Mouse (Mus musculus): ENCODE data around the gene Stxbp1. TPM values are rescaled to one million over a fixed set of nuclear protein-coding genes. Genes with fewer than 3 reads are reported as not detected.

The Stxbp1 gene
- polyA plus RNA-seq, 1 experiment from 2014 or later = 19.3 TPM

GRCm38 (mm10) chr2:32816497-32816896 is 30.5 kb downstream of the Stxbp1 start:
- Histone ChIP-seq H3K4me1 (peaks cover 3% of the 10 kb centered on the region; the same call in 1 of the 2 replicates), H3K4me3 (replicated peaks) (no peak overlapping the region)

GRCm38 (mm10) chr2:32811959-32812358 is 35.1 kb downstream of the Stxbp1 start:
- no peak for ATAC-seq (replicated peaks; ENCODE audit: low FRiP score)
- Histone ChIP-seq H3K4me1 (peaks cover 7% of the 10 kb centered on the region; the same call in 1 of the 2 replicates), H3K9me3 (replicated peaks) (no peaks in the 10 kb centered on the region), H3K36me3 (peaks cover 38% of the 10 kb centered on the region), H3K27me3 (no peaks in the 10 kb centered on the region), H3K27ac (no peak overlapping the region), H3K4me2 (no peak overlapping the region), H3K9ac (no peak overlapping the region), H3K4me3 (replicated peaks) (no peak overlapping the region)
- 79% methylated on average over 8 of the region's 8 CpGs for WGBS

More at GRCm38 (mm10) chr2:32816497-32816896, 30.5 kb downstream of the Stxbp1 start:
- Histone ChIP-seq H3K36me3 (peaks cover 11% of the 10 kb centered on the region; the same call in 1 of the 2 replicates), H3K9me3 (replicated peaks) (no peaks in the 10 kb centered on the region), H3K27me3 (no peaks in the 10 kb centered on the region), H3K9ac (no peak overlapping the region), H3K4me2 (no peak overlapping the region), H3K27ac (no peak overlapping the region)
- no peak for ATAC-seq (replicated peaks; ENCODE audit: low FRiP score)
- 88% methylated on average over 2 of the region's 2 CpGs for WGBS

GRCm38 (mm10) chr2:32808816-32809566 is 38.1 kb downstream of the Stxbp1 start:
- Histone ChIP-seq H3K4me1 (0 out of 2 replicates have a peak, but pooled peaks cover 7% of the 10 kb centered on the region), H3K36me3 (peaks cover 39% of the 10 kb centered on the region), H3K27ac (no peak overlapping the region), H3K9ac (no peak overlapping the region), H3K4me2 (no peak overlapping the region), H3K4me3 (replicated peaks) (no peak overlapping the region), H3K9me3 (replicated peaks) (no peaks in the 10 kb centered on the region), H3K27me3 (no peaks in the 10 kb centered on the region)
- WGBS = 86% methylated on average over 14 of the region's 14 CpGs
- ATAC-seq (replicated peaks; ENCODE audit: low FRiP score) = 0 out of 2 replicates have a peak, but pooled peaks have one; percentile 18

- WGBS = 55% methylated on average over 10 of the region's 10 CpGs
- no peak overlapping the region for H3K4me3 ChIP-seq (replicated peaks)
These were observed 48.6 kb downstream of the Stxbp1 start for GRCm38 (mm10) chr2:32798251-32798962.

GRCm38 (mm10) chr2:32795748-32796418 is 51.2 kb downstream of the Stxbp1 start:
- ATAC-seq (replicated peaks; ENCODE audit: low FRiP score) = no peak
- WGBS = 86% methylated on average over 13 of the region's 13 CpGs
- Histone ChIP-seq H3K4me3 (replicated peaks) (no peak overlapping the region), H3K27ac (no peak overlapping the region), H3K9ac (no peak overlapping the region), H3K36me3 (peaks cover 43% of the 10 kb centered on the region), H3K4me2 (no peak overlapping the region), H3K4me1 (no peaks in the 10 kb centered on the region), H3K27me3 (no peaks in the 10 kb centered on the region), H3K9me3 (replicated peaks) (no peaks in the 10 kb centered on the region)

More at GRCm38 (mm10) chr2:32798251-32798962, 48.6 kb downstream of the Stxbp1 start:
- H3K36me3 ChIP-seq = peaks cover 60% of the 10 kb centered on the region
- H3K9ac ChIP-seq = no peak overlapping the region
- H3K27ac ChIP-seq = no peak overlapping the region
- H3K4me2 ChIP-seq = no peak overlapping the region
- no peaks in the 10 kb centered on the region for H3K27me3 ChIP-seq
- H3K4me1 ChIP-seq = no peaks in the 10 kb centered on the region
- H3K9me3 ChIP-seq (replicated peaks) = no peaks in the 10 kb centered on the region
- no peak for ATAC-seq (replicated peaks; ENCODE audit: low FRiP score)

- Histone ChIP-seq H3K4me3 (replicated peaks) (no peak overlapping the region), H3K4me1 (no peaks in the 10 kb centered on the region), H3K27ac (no peak overlapping the region), H3K9me3 (replicated peaks) (no peaks in the 10 kb centered on the region), H3K4me2 (no peak overlapping the region), H3K27me3 (no peaks in the 10 kb centered on the region), H3K36me3 (peaks cover 18% of the 10 kb centered on the region), H3K9ac (no peak overlapping the region)
- 81% methylated on average over 6 of the region's 6 CpGs for WGBS
- no peak for ATAC-seq (replicated peaks; ENCODE audit: low FRiP score)
These were observed 55.7 kb downstream of the Stxbp1 start for GRCm38 (mm10) chr2:32791297-32791696.

- no peak overlapping the region for H3K4me3 ChIP-seq (replicated peaks)
- H3K4me1 ChIP-seq = 0 out of 2 replicates have a peak, but pooled peaks cover 4% of the 10 kb centered on the region
- H3K36me3 ChIP-seq = no peaks in the 10 kb centered on the region; the same call in 1 of the 2 replicates
- no peak for ATAC-seq (replicated peaks; ENCODE audit: low FRiP score)
- WGBS = 60% methylated on average over 2 of the region's 2 CpGs
- H3K4me2 ChIP-seq = no peak overlapping the region
- no peaks in the 10 kb centered on the region for H3K27me3 ChIP-seq
- H3K27ac ChIP-seq = no peak overlapping the region
- H3K9me3 ChIP-seq (replicated peaks) = no peaks in the 10 kb centered on the region
- H3K9ac ChIP-seq = no peak overlapping the region
These were observed 58.5 kb downstream of the Stxbp1 start for GRCm38 (mm10) chr2:32788581-32788980.

GRCm38 (mm10) chr2:32787176-32787575 is 59.9 kb downstream of the Stxbp1 start:
- no peaks in the 10 kb centered on the region for H3K27me3 ChIP-seq
- WGBS = 60% methylated on average over 6 of the region's 6 CpGs
- ATAC-seq (replicated peaks; ENCODE audit: low FRiP score) = no peak

GRCm38 (mm10) chr2:32784048-32784681 is 62.9 kb downstream of the Stxbp1 start, which contains the start of gene Cfap157:
TSS of gene Cfap157 (minus strand) at chr2:32784428.
- Histone ChIP-seq H3K9me3 (replicated peaks) (no peaks in the 10 kb centered on the region), H3K4me2 (no peak within 1 kb of the TSS), H3K4me1 (0 out of 2 replicates have a peak, but pooled peaks cover 4% of the 10 kb centered on the region), H3K9ac (no peak within 1 kb of the TSS), H3K4me3 (replicated peaks) (no peak within 1 kb of the TSS), H3K27ac (no peak within 1 kb of the TSS), H3K36me3 (no peaks in the 10 kb centered on the region; the same call in 1 of the 2 replicates), H3K27me3 (no peaks in the 10 kb centered on the region)
- no peak for ATAC-seq (replicated peaks; ENCODE audit: low FRiP score)
- WGBS = 71% methylated on average over 4 of the region's 4 CpGs

More at GRCm38 (mm10) chr2:32787176-32787575, 59.9 kb downstream of the Stxbp1 start:
- Histone ChIP-seq H3K27ac (no peak overlapping the region), H3K36me3 (no peaks in the 10 kb centered on the region; the same call in 1 of the 2 replicates), H3K9me3 (replicated peaks) (no peaks in the 10 kb centered on the region), H3K4me2 (no peak overlapping the region), H3K4me3 (replicated peaks) (no peak overlapping the region), H3K9ac (no peak overlapping the region), H3K4me1 (0 out of 2 replicates have a peak, but pooled peaks cover 4% of the 10 kb centered on the region)

- no peaks in the 10 kb centered on the region for H3K36me3 ChIP-seq
- H3K9ac ChIP-seq = no peak overlapping the region
- 0 out of 2 replicates have a peak, but pooled peaks cover 4% of the 10 kb centered on the region for H3K4me1 ChIP-seq
- no peak for ATAC-seq (replicated peaks; ENCODE audit: low FRiP score)
- H3K4me2 ChIP-seq = no peak overlapping the region
- WGBS = 76% methylated on average over 6 of the region's 6 CpGs
- H3K9me3 ChIP-seq (replicated peaks) = no peaks in the 10 kb centered on the region
- H3K27ac ChIP-seq = no peak overlapping the region
- H3K4me3 ChIP-seq (replicated peaks) = no peak overlapping the region
- H3K27me3 ChIP-seq = no peaks in the 10 kb centered on the region
These were observed 65.3 kb downstream of the Stxbp1 start for GRCm38 (mm10) chr2:32781710-32782109.

GRCm38 (mm10) chr2:32779714-32780113 is 67.3 kb downstream of the Stxbp1 start:
- H3K36me3 ChIP-seq = no peaks in the 10 kb centered on the region
- H3K27ac ChIP-seq = no peak overlapping the region
- H3K27me3 ChIP-seq = no peaks in the 10 kb centered on the region
- H3K4me2 ChIP-seq = no peak overlapping the region
- H3K4me3 ChIP-seq (replicated peaks) = no peak overlapping the region
- H3K9me3 ChIP-seq (replicated peaks) = no peaks in the 10 kb centered on the region
- WGBS = 95% methylated on average over 6 of the region's 6 CpGs
- H3K9ac ChIP-seq = no peak overlapping the region
- no peak for ATAC-seq (replicated peaks; ENCODE audit: low FRiP score)
- peaks cover 15% of the 10 kb centered on the region for H3K4me1 ChIP-seq
